Mouse (Mus musculus) B cell, adult 62 days (primary cell): ENCODE data around the gene Krt26. TPM values are rescaled to one million over a fixed set of nuclear protein-coding genes. Genes with fewer than 3 reads are reported as not detected.

Experiments
- total RNA-seq: library from RNA; stranded (reverse); gene quantifications from 4 replicates; pipeline ENCODE4 v1.2.4, GENCODE M21; 2023

Gene Krt26
- total RNA-seq, result not detected in 4 replicates

DNA sequence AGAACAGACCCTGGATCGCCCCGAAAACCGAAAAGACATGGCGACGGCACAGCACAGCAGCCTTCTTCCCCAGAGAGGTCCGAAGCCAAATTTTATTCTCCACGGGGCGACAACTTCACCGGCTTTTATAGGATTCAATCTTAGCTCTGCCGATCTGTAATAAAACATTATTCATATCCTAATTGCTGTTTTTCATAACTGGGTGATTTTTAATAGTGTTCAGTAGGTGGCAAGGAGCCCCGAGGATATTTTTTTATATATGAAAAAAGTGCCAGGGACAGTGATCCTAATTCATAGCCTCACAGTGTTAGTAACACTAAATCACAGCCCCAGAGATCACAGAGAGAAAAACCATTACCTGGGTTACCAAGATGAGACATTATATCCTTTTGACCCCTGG, at the start of gene Krt26:
Gene Krt26 (minus strand): TSS at position 101 of the 400 bp plus-strand sequence.

DNA sequence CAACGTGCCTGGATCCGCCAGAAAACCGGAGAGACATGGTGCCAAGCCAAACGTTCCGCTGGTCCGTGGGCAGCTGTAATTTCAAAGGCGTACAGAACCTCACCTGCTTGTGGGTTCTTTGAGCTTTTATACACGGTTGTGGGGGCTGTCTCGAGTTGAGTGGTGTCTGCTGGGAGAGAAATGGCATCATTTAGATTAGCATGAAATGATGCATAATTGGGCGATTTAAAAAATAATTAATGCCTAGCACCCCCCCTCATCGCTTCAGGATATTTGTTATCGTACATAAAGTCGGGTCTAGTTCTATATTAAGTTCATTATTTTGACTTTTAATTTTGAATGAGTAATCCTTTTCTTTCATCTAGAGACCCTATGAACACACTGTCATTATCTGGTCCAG, 37.0 kb upstream of the Krt26 start, which contains the start of gene Krt28:
Gene Krt28 (minus strand): TSS at position 101 of the 400 bp plus-strand sequence.

DNA sequence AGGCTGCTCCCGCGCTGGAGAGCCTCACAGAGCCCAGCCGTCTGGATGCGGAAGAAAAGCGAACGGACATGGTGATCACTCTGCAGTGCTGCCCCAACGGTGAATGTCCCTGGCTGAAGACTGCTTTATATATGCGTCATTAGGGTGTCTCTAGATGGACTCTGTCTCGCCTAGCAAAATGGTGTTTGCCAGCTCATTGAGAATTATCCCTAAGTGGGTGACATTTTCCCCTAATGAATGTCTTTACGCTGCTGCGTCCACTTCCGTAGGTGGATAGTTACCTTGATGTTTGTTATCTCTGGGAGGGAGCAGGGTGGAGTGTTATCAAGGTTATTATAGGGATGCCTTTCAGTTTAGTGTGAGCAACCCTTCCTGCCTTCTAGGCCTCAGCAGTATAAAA, 13.2 kb upstream of the Krt26 start, which contains the start of gene Krt27:
Gene Krt27 (minus strand): TSS at position 101 of the 400 bp plus-strand sequence.

DNA sequence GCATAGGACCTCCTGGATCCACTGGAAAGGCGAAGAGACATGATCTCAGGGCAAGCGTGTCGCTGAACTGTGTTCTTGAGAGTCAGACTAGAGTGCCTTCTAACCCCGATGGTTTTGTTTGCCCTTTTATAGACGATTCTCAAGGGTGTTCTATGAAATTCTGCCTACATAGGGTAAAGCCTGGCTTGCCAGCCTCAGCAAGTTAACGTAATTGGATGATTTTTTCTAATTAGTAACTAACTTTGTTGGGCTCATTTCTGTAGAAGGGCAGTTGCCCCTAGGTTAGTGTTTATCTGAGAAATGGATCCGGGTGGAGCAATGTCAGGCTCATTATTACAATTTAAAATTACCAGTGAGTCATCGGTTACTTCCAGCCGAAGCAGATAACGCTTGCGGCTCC, 14.9 kb downstream of the Krt26 start, which contains the start of gene Krt25:
Gene Krt25 (minus strand): TSS at position 101 of the 400 bp plus-strand sequence.

DNA sequence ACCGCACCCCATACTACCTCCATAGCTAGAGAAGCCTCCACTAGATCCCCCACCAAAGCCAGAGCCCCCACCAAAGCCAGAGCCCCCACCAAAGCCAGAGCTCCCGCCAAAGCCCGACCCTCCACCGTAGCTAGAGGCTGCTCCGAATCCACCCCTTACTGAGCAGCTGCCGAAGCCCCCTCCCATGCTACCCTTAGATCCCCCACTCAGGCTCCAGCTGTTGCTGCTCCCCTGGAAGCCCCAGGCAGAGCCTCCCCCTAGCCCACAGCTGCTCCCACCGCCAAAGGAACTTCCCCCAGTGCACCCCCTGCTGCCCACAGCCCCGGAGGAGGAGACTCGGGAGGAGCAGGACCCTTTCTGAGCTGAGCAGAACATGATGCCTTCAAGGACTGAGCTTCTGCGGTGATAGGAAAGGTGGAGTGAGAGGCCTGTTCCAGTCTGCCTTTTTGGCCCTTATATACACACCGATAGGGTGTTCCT, 52.9 kb downstream of the Krt26 start, which contains the start of gene Krt24:
Gene Krt24 (minus strand): TSS at position 430 of the 480 bp plus-strand sequence.

Other genes with a start within 250 kb of the Krt26 start
- not detected in 4 replicates for gene Tns4, start 248.7 kb downstream of the Krt26 start, total RNA-seq
- 903 to 950 TPM (median 930 TPM) in 4 replicates for gene Ccr7, start 182.9 kb downstream of the Krt26 start, total RNA-seq
- gene Smarce1, start 106.9 kb downstream of the Krt26 start, total RNA-seq, result 150 to 170 TPM (median 165 TPM) in 4 replicates
- gene Krt222, start 93.9 kb downstream of the Krt26 start, total RNA-seq, result 0.60 to 2.4 TPM (median 1.8 TPM) in 4 replicates
- not detected in 4 replicates for gene Krt24, start 52.7 kb downstream of the Krt26 start, total RNA-seq
- not detected in 4 replicates for gene Krt25, start 15.0 kb downstream of the Krt26 start, total RNA-seq
- gene Krt27, start 13.1 kb upstream of the Krt26 start, total RNA-seq, result not detected in 4 replicates
- not detected in 4 replicates for gene Krt28, start 36.9 kb upstream of the Krt26 start, total RNA-seq
- gene Krt10, start 51.4 kb upstream of the Krt26 start, total RNA-seq, result 2.1 to 3.6 TPM (median 2.4 TPM) in 4 replicates
- gene Krt12, start 84.3 kb upstream of the Krt26 start, total RNA-seq, result not detected in 4 replicates
- gene Krt20, start 100.2 kb upstream of the Krt26 start, total RNA-seq, result not detected in 4 replicates
- not detected in 4 replicates for gene Krt23, start 155.2 kb upstream of the Krt26 start, total RNA-seq
- not detected in 4 replicates for gene Krt39, start 183.4 kb upstream of the Krt26 start, total RNA-seq
- gene Krt40, start 205.2 kb upstream of the Krt26 start, total RNA-seq, result not detected in 4 replicates
- gene Krtap3-3, start 212.9 kb upstream of the Krt26 start, total RNA-seq, result not detected in 4 replicates
- gene Krtap3-2, start 218.9 kb upstream of the Krt26 start, total RNA-seq, result not detected in 4 replicates
- gene Gm11939, start 221.5 kb upstream of the Krt26 start, total RNA-seq, result not detected in 4 replicates
- not detected in 4 replicates for gene Krtap3-1, start 228.7 kb upstream of the Krt26 start, total RNA-seq
- not detected in 4 replicates for gene Krtap1-5, start 243.1 kb upstream of the Krt26 start, total RNA-seq
- not detected in 4 replicates for gene Krtap1-4, start 245.7 kb upstream of the Krt26 start, total RNA-seq